Mouse (Mus musculus) A20 (cell line): ENCODE measurements around the gene Slc43a2.
A peak's percentile ranks its signal among the peaks of the same experiment; 100 is the strongest.
"Not testable (repeated sequence)": the region's sequence is repeated elsewhere in the genome, so short reads cannot be mapped to it uniquely, and the experiment has no call there.

ENCODE experiments used
- DNase-seq: peaks from one replicate; pipeline ENCODE4 v3.0.0-alpha.2; 2011; ENCODE audit warnings: low read depth, low spot score

Slc43a2 gene

GRCm38 (mm10) chr11:75599802-75600201, 68.3 kb downstream of the Slc43a2 start:
- DNase-seq, result not testable (repeated sequence)

DNA sequence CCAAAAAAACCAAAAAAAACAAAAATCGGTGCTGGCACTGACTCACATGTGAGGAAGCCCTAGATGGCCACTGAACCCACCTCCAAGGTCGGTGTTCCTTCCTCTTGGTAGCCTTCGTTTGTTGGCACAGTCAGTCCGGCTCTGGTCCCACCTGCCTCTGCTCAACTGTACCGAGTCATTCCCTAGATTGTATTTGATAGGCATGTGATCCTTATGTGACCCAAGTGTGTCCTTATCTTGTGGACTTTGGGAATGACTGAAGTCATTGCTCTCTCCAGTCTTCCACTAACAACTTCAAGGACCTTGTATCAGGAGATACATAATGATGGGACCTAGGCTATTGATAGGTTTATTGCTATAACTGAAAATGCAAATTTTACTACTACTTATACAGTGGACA, 73.3 kb downstream of the Slc43a2 start:
- no peak for DNase-seq

GRCm38 (mm10) chr11:75605318-75605717, 73.8 kb downstream of the Slc43a2 start:
- no peak for DNase-seq

- no peak for DNase-seq
Observed at GRCm38 (mm10) chr11:75608776-75609175, 77.3 kb downstream of the Slc43a2 start.

DNA sequence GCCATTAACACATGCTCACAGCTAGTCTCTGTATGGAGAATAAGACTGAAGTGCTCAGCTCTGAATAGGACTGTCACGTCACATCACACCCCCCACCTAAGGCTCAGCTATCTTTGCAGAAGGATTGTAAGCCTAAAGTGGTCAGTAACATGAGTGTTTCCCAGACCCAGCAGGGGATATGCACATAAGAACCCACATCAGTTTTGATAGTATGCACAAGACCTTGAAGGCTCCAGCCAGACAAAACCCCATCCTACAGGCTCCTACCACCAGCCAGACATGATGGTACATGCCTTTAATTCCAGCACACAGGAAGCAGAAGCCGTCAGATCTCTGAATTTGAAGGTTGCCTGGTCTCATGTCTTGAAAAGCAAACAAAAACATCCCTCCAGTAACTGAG, 78.5 kb downstream of the Slc43a2 start:
- DNase-seq, result no peak

- DNase-seq, result no peak
Observed at GRCm38 (mm10) chr11:75614769-75615168, 83.3 kb downstream of the Slc43a2 start.

DNA sequence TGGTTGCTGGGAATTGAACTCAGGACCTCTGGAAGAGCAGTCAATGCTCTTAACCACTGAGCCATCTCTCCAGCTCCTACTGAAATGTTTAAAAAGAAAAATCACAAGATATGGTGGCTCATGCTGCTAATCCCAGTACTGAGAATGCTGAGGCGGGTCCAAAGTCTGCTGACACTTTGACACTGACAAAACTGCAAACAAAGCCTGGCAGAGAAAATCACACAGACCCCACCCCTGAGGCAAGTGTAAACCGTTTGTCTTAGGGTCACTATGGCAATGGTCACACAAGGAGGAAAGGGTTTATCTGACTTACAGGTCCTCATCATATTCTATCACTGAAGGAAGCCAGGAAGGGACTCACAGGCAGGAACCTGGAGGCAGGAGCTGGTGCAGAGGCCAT, 84.1 kb downstream of the Slc43a2 start:
- DNase-seq, result no peak

GRCm38 (mm10) chr11:75619133-75619532, 87.6 kb downstream of the Slc43a2 start:
- DNase-seq, result peak; percentile 41

DNA sequence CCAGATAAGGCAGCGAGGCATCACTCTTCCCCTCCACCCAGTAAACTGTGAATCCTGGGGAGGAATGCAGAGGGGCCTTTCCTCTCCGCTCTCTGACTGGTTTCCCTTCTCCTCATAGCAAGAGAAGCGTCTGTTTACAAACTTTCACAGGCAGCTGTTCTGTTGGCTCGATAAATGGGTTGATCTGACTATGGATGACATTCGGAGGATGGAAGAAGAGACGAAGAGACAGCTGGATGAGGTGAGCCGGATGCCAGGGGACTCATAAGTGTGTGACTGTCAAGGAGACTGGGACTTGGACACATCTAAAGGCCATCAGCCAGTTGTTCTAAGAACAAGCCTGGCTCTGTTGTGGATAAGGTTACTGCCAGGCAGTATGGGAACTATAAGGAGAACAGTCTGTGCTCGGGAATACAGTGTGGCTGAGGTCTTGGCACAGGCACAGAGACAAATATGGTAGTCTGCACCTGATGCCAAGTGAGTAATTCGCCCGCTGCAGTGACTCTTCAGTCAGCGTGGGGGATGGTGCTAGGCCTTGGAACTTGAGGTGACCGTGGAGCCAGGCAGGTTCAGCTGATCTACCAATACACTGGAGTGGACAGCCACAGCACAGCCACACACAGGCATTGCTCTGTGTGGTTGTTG, 88.8 kb downstream of the Slc43a2 start:
- DNase-seq, result no peak

DNA sequence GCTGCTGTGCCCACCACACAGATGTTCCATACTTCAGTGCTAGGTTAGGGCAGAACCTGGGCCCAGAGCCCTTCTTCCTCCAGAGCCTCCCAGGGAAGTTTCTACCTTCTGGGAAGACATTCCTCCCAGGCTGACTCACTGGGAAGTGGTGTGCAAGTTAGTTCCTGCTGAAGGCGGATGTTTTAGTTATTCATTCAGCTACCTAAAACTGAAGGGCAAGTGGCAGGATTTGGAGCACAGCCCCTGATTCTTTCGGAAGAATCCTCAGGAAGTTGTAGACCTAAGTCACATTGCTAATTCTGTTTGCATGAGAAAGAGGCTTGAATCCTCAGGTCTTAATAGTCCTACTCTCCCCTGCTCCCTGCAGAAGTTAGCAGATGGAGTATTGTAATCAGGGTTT, 89.9 kb downstream of the Slc43a2 start:
- DNase-seq, result no peak

DNA sequence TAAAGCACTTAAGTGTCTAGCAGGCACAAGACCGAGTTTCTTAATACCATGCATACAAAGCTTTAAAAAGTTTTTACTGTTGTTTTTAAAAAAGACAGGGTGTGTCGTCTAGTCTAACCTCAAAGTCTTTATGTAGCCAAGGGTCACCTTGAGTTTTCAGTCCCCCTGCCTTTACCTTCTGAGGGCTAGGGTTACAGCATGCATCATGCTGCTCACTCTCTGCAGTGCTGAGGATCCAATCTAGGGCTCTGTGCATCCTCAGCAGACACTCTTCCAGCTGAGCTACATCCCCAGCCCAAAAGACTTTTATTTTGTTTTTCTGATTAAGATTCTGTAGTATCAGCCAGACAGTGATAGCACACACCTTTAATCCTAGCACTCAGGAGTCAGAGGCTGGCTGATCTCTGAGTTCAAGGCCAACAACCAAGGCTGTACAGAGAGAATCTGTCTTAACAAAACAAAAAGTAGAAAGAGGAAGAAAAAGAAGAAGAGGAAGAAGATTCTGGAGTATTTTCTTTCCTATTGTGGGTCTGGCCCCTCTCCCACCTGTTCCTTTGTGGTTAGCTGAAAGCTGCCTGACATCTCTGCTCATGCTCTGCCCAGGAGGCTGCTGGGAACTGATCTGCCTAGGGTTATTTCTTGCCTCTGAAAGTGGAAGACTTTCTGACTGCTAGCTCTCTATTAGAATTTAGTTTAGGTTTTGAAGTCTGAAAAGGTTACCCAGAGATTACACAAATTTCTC, 91.3 kb downstream of the Slc43a2 start:
- DNase-seq, result peak; percentile 90

- peak; percentile 41 for DNase-seq
Observed at GRCm38 (mm10) chr11:75624102-75624554, 92.6 kb downstream of the Slc43a2 start.

- DNase-seq, result no peak
Observed at GRCm38 (mm10) chr11:75625820-75626219, 94.3 kb downstream of the Slc43a2 start.
